In the genomic region with DNA sequence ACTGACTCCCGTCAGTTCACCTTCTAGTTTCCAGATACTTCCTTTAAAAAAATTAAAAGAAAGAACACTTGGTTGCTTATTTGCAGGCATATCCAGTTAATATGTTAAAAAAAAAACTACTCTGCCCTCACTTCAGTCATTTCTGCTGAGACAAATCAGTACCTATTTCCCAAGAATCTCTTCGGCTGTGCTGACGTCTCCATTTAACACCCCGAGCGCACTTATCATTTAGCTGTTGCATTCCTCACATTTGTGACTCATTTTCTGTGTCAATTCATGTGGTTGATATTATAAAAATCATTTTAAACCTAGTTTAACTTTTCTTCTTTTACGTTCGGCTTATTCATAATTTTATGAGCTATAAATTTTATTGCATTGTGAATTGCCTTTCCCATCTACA, we compare ENCODE assay signal across 35 mouse cellular contexts. TPM values are rescaled to one million over a fixed set of nuclear protein-coding genes. Genes with fewer than 3 reads are reported as not detected.
"Had no signal": no experiment of that assay in that cellular context is flagged by ENCODE, and none has a peak within 500 bp of the region (broad histone marks: within the 10 kb centered on the region; RNA-seq: fewer than 3 reads in every experiment).

No protein-coding gene starts in this region.

- H3K27ac ChIP-seq: embryonic facial prominence, embryonic 10.5 days; embryonic facial prominence, embryonic 12.5 days; embryonic facial prominence, embryonic 13.5 days; embryonic facial prominence, embryonic 15.5 days; forebrain, embryonic 10.5 days; forebrain, embryonic 12.5 days; forebrain, embryonic 13.5 days; forebrain, embryonic 15.5 days; gastrocnemius, adult 2 months; heart, adult 2 months had no signal

- H3K9me3 ChIP-seq: embryonic facial prominence, embryonic 10.5 days; embryonic facial prominence, embryonic 12.5 days; embryonic facial prominence, embryonic 13.5 days; embryonic facial prominence, embryonic 15.5 days; forebrain, embryonic 10.5 days; forebrain, embryonic 12.5 days; forebrain, embryonic 13.5 days; forebrain, embryonic 15.5 days had no signal

- H3K9ac ChIP-seq: embryonic facial prominence, embryonic 12.5 days; embryonic facial prominence, embryonic 13.5 days; embryonic facial prominence, embryonic 15.5 days; forebrain, embryonic 12.5 days; forebrain, embryonic 13.5 days; forebrain, embryonic 15.5 days; forebrain, postnatal 0 days had no signal

- H3K4me2 ChIP-seq: embryonic facial prominence, embryonic 12.5 days; embryonic facial prominence, embryonic 13.5 days; embryonic facial prominence, embryonic 15.5 days; forebrain, embryonic 12.5 days; forebrain, embryonic 13.5 days; forebrain, embryonic 15.5 days had no signal

- DNase-seq: cerebellum, adult 2 months; cerebellum, adult 8-10 months; cerebellum, adult 9-10 months; cerebellum, adult 9-11 months; cerebellum, postnatal 10 days; cerebellum, postnatal 14 days; cerebellum, postnatal 25 days; cerebellum, postnatal 36 days; embryo, embryonic 11 days; forebrain, postnatal 0 days; gastrocnemius, adult 2 months; gastrocnemius, postnatal 10 days; gastrocnemius, postnatal 14 days; gastrocnemius, postnatal 25 days; gastrocnemius, postnatal 36 days; heart, adult 11 months; heart, adult 18-20 months; heart, adult 2 months had no signal

- H3K4me3 ChIP-seq: embryonic facial prominence, embryonic 10.5 days; embryonic facial prominence, embryonic 12.5 days; embryonic facial prominence, embryonic 13.5 days; embryonic facial prominence, embryonic 15.5 days; erythroblast, embryonic 14.5 days; forebrain, embryonic 10.5 days; forebrain, embryonic 12.5 days; forebrain, embryonic 13.5 days; forebrain, embryonic 15.5 days; gastrocnemius, adult 2 months; heart, adult 2 months had no signal

- H3K4me1 ChIP-seq: embryonic facial prominence, embryonic 10.5 days; embryonic facial prominence, embryonic 12.5 days; embryonic facial prominence, embryonic 13.5 days; embryonic facial prominence, embryonic 15.5 days; forebrain, embryonic 10.5 days; forebrain, embryonic 12.5 days; forebrain, embryonic 13.5 days; forebrain, embryonic 15.5 days had no signal

- H3K27me3 ChIP-seq: embryonic facial prominence, embryonic 12.5 days; embryonic facial prominence, embryonic 13.5 days; embryonic facial prominence, embryonic 15.5 days; forebrain, embryonic 12.5 days; forebrain, embryonic 13.5 days; forebrain, embryonic 15.5 days had no signal

- H3K36me3 ChIP-seq: embryonic facial prominence, embryonic 10.5 days; embryonic facial prominence, embryonic 12.5 days; embryonic facial prominence, embryonic 13.5 days; embryonic facial prominence, embryonic 15.5 days; forebrain, embryonic 10.5 days; forebrain, embryonic 12.5 days; forebrain, embryonic 15.5 days had no signal

- ATAC-seq: forebrain, embryonic 13.5 days; forebrain, embryonic 14.5 days; forebrain, embryonic 15.5 days; forebrain, embryonic 16.5 days; forebrain, postnatal 0 days had no signal

RNA-seq across cellular contexts. Expression of a gene that starts 12.7 kb away (rescaled TPM):
- total RNA-seq: common myeloid progenitor, adult 5-6 weeks; gastrocnemius, postnatal 10 days; gastrocnemius, postnatal 4 days; granulocyte monocyte progenitor cell, adult 5-6 weeks; heart, adult 2 months had no signal
- polyA plus RNA-seq: cerebellum, adult 2 months; embryonic facial prominence, embryonic 10.5 days; embryonic facial prominence, embryonic 11.5 days; embryonic facial prominence, embryonic 13.5 days; embryonic facial prominence, embryonic 14.5 days; erythroblast, embryonic 14.5 days; forebrain, embryonic 10.5 days; forebrain, embryonic 11.5 days; forebrain, embryonic 12.5 days; forebrain, embryonic 13.5 days; forebrain, embryonic 14.5 days; forebrain, embryonic 15.5 days; heart, adult 2 months had no signal
